Mouse (Mus musculus) left cerebral cortex, postnatal 10 days (tissue): ENCODE measurements at regions not wholly inside any gene's neighbourhood (a gene's known extent, or its start where the extent isn't known, plus 50 kb on each side); places are given as distances from the start of the nearest gene placed in this dataset.
"Not testable (repeated sequence)": the region's sequence is repeated elsewhere in the genome, so short reads cannot be mapped to it uniquely, and the experiment has no call there.

Source experiments
- DNase-seq, 2 experiments: peaks; one replicate each; pipeline ENCODE4 v3.0.0; 2021 to 2022; ENCODE audit warnings: low spot score in 2 of 2, mixed read lengths in 1 of 2; ENCODE audit errors: extremely low spot score in 1 of 2
- intact Hi-C: fragments of 180-260 bp; cut with DNase I; formaldehyde crosslinking; loops from one replicate; pipeline ENCODE4 v1.15.1; 2025

- DNase-seq, intact Hi-C loops: not testable (repeated sequence)
These were observed 169.3 kb downstream of the Qk start for GRCm38 (mm10) chr17:10150403-10150689.

GRCm38 (mm10) chr17:10149682-10150402 is 169.8 kb downstream of the Qk start:
- intact Hi-C loops: no loop called here
- no peak for DNase-seq

GRCm38 (mm10) chr17:10147106-10147505 is 172.5 kb downstream of the Qk start:
- intact Hi-C loops: no loop called here
- no peak for DNase-seq

GRCm38 (mm10) chr17:10146576-10146975 is 173.1 kb downstream of the Qk start:
- no peak for DNase-seq
- intact Hi-C loops: no loop called here

- intact Hi-C loops: no loop called here
- DNase-seq: no peak
These were observed 180.8 kb downstream of the Qk start for GRCm38 (mm10) chr17:10138847-10139246.

- DNase-seq: peak in 1 of 2 experiments; percentile 32
- intact Hi-C loops: no loop called here
These were observed 181.3 kb downstream of the Qk start for GRCm38 (mm10) chr17:10138374-10138773.

GRCm38 (mm10) chr17:10135111-10135510 is 184.5 kb downstream of the Qk start:
- intact Hi-C loops: no loop called here
- no peak for DNase-seq

- DNase-seq: no peak
- intact Hi-C loops: no loop called here
These were observed 191.1 kb downstream of the Qk start for GRCm38 (mm10) chr17:10128591-10128990.

- intact Hi-C loops: no loop called here
- DNase-seq: no peak
These were observed 197.2 kb downstream of the Qk start for GRCm38 (mm10) chr17:10122411-10122810.

- no peak for DNase-seq
- intact Hi-C loops: no loop called here
These were observed 207.5 kb downstream of the Qk start for GRCm38 (mm10) chr17:10112118-10112517.

GRCm38 (mm10) chr17:10110375-10110675 is 209.3 kb downstream of the Qk start:
- intact Hi-C loops: no loop called here

GRCm38 (mm10) chr17:10109511-10110374 is 209.9 kb downstream of the Qk start:
- intact Hi-C loops: loop anchor here (10.0 kb wide), 1 partner anchor 205 kb away; the partner anchor contains the start of gene Qk
- DNase-seq: no peak

More at GRCm38 (mm10) chr17:10110375-10110675, 209.3 kb downstream of the Qk start:
- no peak for DNase-seq

GRCm38 (mm10) chr17:10105299-10105698 is 214.4 kb downstream of the Qk start:
- intact Hi-C loops: loop anchor here (10.0 kb wide), 1 partner anchor 210 kb away; the partner anchor contains the start of gene Qk
- DNase-seq: peak; percentile 25 to 57

- intact Hi-C loops: no loop called here
- no peak for DNase-seq
These were observed 221.5 kb downstream of the Qk start for GRCm38 (mm10) chr17:10098199-10098598.

- intact Hi-C loops: no loop called here
- peak in 1 of 2 experiments; percentile 31 for DNase-seq
These were observed 222.0 kb downstream of the Qk start for GRCm38 (mm10) chr17:10097691-10098090.

- peak in 1 of 2 experiments; percentile 40 for DNase-seq
- intact Hi-C loops: no loop called here
These were observed 223.8 kb downstream of the Qk start for GRCm38 (mm10) chr17:10095841-10096301.

GRCm38 (mm10) chr17:10094108-10094521 is 225.5 kb downstream of the Qk start:
- intact Hi-C loops: no loop called here
- DNase-seq: peak in 1 of 2 experiments; percentile 41

GRCm38 (mm10) chr17:10093437-10094107 is 226.1 kb downstream of the Qk start:
- intact Hi-C loops: no loop called here

GRCm38 (mm10) chr17:10087192-10087886 is 232.3 kb downstream of the Qk start:
- intact Hi-C loops: no loop called here
- no peak for DNase-seq

More at GRCm38 (mm10) chr17:10093437-10094107, 226.1 kb downstream of the Qk start:
- peak in 1 of 2 experiments; percentile 61 for DNase-seq
